ENCODE assay signal across 26 mouse cellular contexts in genomic region chr5:80842531-80842930, GRCm38 (mm10).
"Had no signal": no experiment of that assay in that cellular context is flagged by ENCODE, and none has a peak within 500 bp of the region (broad histone marks: within the 10 kb centered on the region; RNA-seq: fewer than 3 reads in every experiment).

No protein-coding gene starts in this region.

- H3K27me3 ChIP-seq: heart, embryonic 12.5 days; hindbrain, embryonic 13.5 days; hindbrain, embryonic 15.5 days; kidney, embryonic 15.5 days; limb, embryonic 13.5 days; limb, embryonic 15.5 days; liver, embryonic 13.5 days had no signal

- H3K4me2 ChIP-seq: heart, embryonic 12.5 days; hindbrain, embryonic 13.5 days; hindbrain, embryonic 15.5 days; kidney, embryonic 15.5 days; limb, embryonic 13.5 days; limb, embryonic 15.5 days; liver, embryonic 11.5 days; liver, embryonic 13.5 days had no signal

- H3K27ac ChIP-seq: gastrocnemius, adult 2 months; heart, embryonic 10.5 days; hindbrain, embryonic 13.5 days; hindbrain, embryonic 15.5 days; kidney, embryonic 15.5 days; kidney, postnatal 0 days; limb, embryonic 13.5 days; limb, embryonic 15.5 days; liver, embryonic 13.5 days had no signal

- H3K4me1 ChIP-seq: heart, embryonic 10.5 days; heart, embryonic 12.5 days; hindbrain, embryonic 13.5 days; hindbrain, embryonic 15.5 days; kidney, embryonic 15.5 days; limb, embryonic 13.5 days; limb, embryonic 15.5 days; liver, embryonic 13.5 days had no signal

- ATAC-seq: inflammation-experienced regulatory T-cells, adult 6 months; intestine, embryonic 16.5 days had no signal

- DNase-seq: gastrocnemius, adult 2 months; gastrocnemius, postnatal 10 days; gastrocnemius, postnatal 25 days; heart, adult 18-20 months; heart, postnatal 10 days; heart, postnatal 36 days; kidney, adult 11 months; kidney, adult 2 months; kidney, adult 9 months; kidney, postnatal 14 days; kidney, postnatal 36 days; layer of hippocampus, adult 9-11 months; layer of hippocampus, postnatal 36 days; left cerebral cortex, postnatal 4 days; liver, embryonic 13.5 days had no signal

- H3K9me3 ChIP-seq: heart, embryonic 10.5 days; heart, embryonic 12.5 days; hindbrain, embryonic 13.5 days; hindbrain, embryonic 15.5 days; kidney, embryonic 15.5 days; limb, embryonic 13.5 days; limb, embryonic 15.5 days; liver, embryonic 13.5 days had no signal

- H3K9ac ChIP-seq: heart, embryonic 12.5 days; hindbrain, embryonic 13.5 days; hindbrain, embryonic 15.5 days; kidney, embryonic 15.5 days; limb, embryonic 13.5 days; limb, embryonic 15.5 days; liver, embryonic 13.5 days had no signal

- H3K36me3 ChIP-seq: heart, embryonic 10.5 days; heart, embryonic 12.5 days; hindbrain, embryonic 13.5 days; hindbrain, embryonic 15.5 days; kidney, embryonic 15.5 days; limb, embryonic 13.5 days; limb, embryonic 15.5 days; liver, embryonic 13.5 days had no signal

- H3K4me3 ChIP-seq: gastrocnemius, adult 2 months; heart, embryonic 10.5 days; heart, embryonic 12.5 days; hindbrain, embryonic 13.5 days; hindbrain, embryonic 15.5 days; kidney, embryonic 15.5 days; limb, embryonic 13.5 days; limb, embryonic 15.5 days; liver, embryonic 13.5 days had no signal
